Mouse (Mus musculus) myocyte (in vitro differentiated cells): ENCODE results near the gene Ankrd22.

ENCODE experiments used
- MAX ChIP-seq: IDR thresholded peaks from one replicate; pipeline ENCODE4 v1.6.1; 2011; ENCODE audit warnings: low read depth, mild to moderate bottlenecking, control low read depth
- MYOD1 ChIP-seq, 3 experiments: IDR thresholded peaks; one replicate each; pipeline ENCODE4 v1.6.1; 2011; ENCODE audit warnings: control low read depth in 2 of 3, low read depth in 2 of 3, mild to moderate bottlenecking in 2 of 3, moderate library complexity in 1 of 3; ENCODE audit not compliant: insufficient read length in 2 of 3, control insufficient read depth in 1 of 3
- POLR2A ChIP-seq: IDR thresholded peaks from one replicate; pipeline ENCODE4 v1.6.1; 2011; ENCODE audit warnings: low read depth, mild to moderate bottlenecking, control low read depth, moderate library complexity; ENCODE audit not compliant: insufficient read length
- POLR2AphosphoS2 ChIP-seq: IDR thresholded peaks from one replicate; pipeline ENCODE4 v1.6.1; 2011; ENCODE audit warnings: low read depth, control low read depth; ENCODE audit not compliant: insufficient read length

- TF ChIP-seq POLR2A (no peak), POLR2AphosphoS2 (no peak), MYOD1 (IDR thresholded peaks at IDR 0.05; ENCODE audit: control insufficient read depth in 1 of 3, insufficient read length in 2 of 3, low read depth in 2 of 3) (no peak), MAX (no peak)
Observed at GRCm38 (mm10) chr19:34101888-34102287, 64.0 kb downstream of the Ankrd22 start.
